Mouse (Mus musculus): ENCODE results near the gene Zdhhc18. TPM values are rescaled to one million over a fixed set of nuclear protein-coding genes. Genes with fewer than 3 reads are reported as not detected.

Zdhhc18 gene
- total and polyA plus RNA-seq, 3 experiments: 6.7 to 15.6 TPM; not detected in 1

DNA sequence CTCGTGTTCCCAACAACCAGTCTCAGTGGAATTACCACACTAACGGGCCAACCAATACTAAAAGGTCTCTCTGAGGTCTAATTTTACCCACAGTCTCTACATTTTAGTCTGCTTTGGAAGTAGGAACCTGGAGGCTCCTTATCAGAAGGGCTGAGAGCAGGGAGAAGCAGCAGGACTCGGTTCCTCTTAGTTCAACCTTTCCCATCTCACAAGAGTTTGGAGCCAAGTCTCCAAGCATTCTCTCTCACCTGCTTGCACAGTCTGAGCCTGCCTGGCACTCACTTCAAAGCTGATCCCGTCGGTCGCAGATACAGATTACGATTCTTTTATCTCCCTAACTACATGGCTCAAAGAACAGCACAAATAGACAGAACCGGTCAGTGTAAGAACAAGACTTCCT lies 13.0 kb upstream of the Zdhhc18 start:
- H3K27me3 ChIP-seq (ENCODE audit: control insufficient read depth in 1 of 2, insufficient read depth in 2 of 2, low read length in 2 of 2): no peaks in the 10 kb centered on the region
- H3K36me3 ChIP-seq (ENCODE audit: control insufficient read depth in 1 of 2, insufficient read depth in 2 of 2, low read length in 2 of 2): peaks cover 0 to 9% of the 10 kb centered on the region in 2 experiments; a peak in 3 of 4 replicates
- TF ChIP-seq UBTF (IDR thresholded peaks at IDR 0.05; ENCODE audit: borderline replicate concordance, insufficient read depth, low read depth, low read length): peak; percentile 94; the same call in 1 of the 2 replicates
- TF ChIP-seq RCOR1 (IDR thresholded peaks at IDR 0.05; ENCODE audit: low read depth, low read length): no peak
- TF ChIP-seq GABPA (IDR thresholded peaks at IDR 0.05; ENCODE audit: low read depth, low read length): no peak
- TF ChIP-seq ETS1 (IDR thresholded peaks at IDR 0.05; ENCODE audit: low read depth, low read length): no peak
- no peak for TF ChIP-seq TAL1 (IDR thresholded peaks at IDR 0.05; ENCODE audit: low read length)
- TF ChIP-seq TBP (IDR thresholded peaks at IDR 0.05; ENCODE audit: low read depth, low read length): peak; percentile 96
- TF ChIP-seq USF2 (IDR thresholded peaks at IDR 0.05; ENCODE audit: borderline replicate concordance in 1 of 2, insufficient read depth in 1 of 2, low read depth in 1 of 2, low read length in 2 of 2): no peak
- TF ChIP-seq JUND (IDR thresholded peaks at IDR 0.05; ENCODE audit: low read depth, low read length): no peak
- no peak for TF ChIP-seq EP300 (IDR thresholded peaks at IDR 0.05; ENCODE audit: low read depth in 1 of 2, low read length in 2 of 2)
- no peak for TF ChIP-seq POLR2AphosphoS5 (IDR thresholded peaks at IDR 0.05; ENCODE audit: borderline replicate concordance, low read depth, low read length)
- H3K9ac ChIP-seq (ENCODE audit: control insufficient read depth, low read depth, low read length, poor library complexity, severe bottlenecking): no peak overlapping the region
- H3K4me1 ChIP-seq (ENCODE audit: control insufficient read depth in 1 of 2, insufficient read depth in 2 of 2, low read length in 2 of 2): peaks cover 4 to 25% of the 10 kb centered on the region in 2 experiments
- DNase-seq (ENCODE audit: low read depth, low spot score): no peak
- H3K4me3 ChIP-seq (ENCODE audit: control insufficient read depth in 1 of 2, insufficient read depth in 1 of 2, low read depth in 2 of 2, low read length in 2 of 2): no peak overlapping the region
- no peaks in the 10 kb centered on the region; the same call in 1 of the 2 replicates for H3K79me2 ChIP-seq (ENCODE audit: control insufficient read depth, insufficient read depth, low read length, poor library complexity)
- H3K9me3 ChIP-seq (replicated peaks; ENCODE audit: insufficient read depth, low read length): no peaks in the 10 kb centered on the region
- H3K27ac ChIP-seq (ENCODE audit: control insufficient read depth, low read depth, low read length): no peak overlapping the region

DNA sequence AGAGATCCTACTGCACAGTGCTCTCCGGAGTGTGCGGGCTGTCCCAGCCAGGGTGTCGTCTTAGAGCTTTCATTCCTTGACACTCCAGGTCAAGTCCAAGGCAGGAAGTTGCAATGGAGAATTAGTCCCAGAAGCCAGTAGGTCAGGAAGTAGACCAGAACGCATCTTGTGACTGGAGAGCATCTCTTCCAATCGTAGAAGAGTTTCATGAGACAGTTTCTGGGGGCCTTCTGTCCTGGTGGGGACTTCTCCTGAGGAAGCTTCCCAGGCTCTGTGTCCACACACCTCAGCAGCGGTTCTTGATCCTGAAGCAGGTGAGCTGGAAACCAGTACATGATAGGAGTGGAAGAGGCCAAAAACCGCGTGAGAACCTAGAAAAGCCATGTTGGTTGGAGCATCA lies 12.5 kb upstream of the Zdhhc18 start:
- Histone ChIP-seq H3K79me2 (ENCODE audit: control insufficient read depth, insufficient read depth, low read length, poor library complexity) (no peaks in the 10 kb centered on the region; the same call in 1 of the 2 replicates), H3K4me1 (ENCODE audit: control insufficient read depth in 1 of 2, insufficient read depth in 2 of 2, low read length in 2 of 2) (peaks cover 4 to 27% of the 10 kb centered on the region in 2 experiments), H3K27ac (ENCODE audit: control insufficient read depth, low read depth, low read length) (no peak overlapping the region), H3K9me3 (replicated peaks; ENCODE audit: insufficient read depth, low read length) (no peaks in the 10 kb centered on the region), H3K36me3 (ENCODE audit: control insufficient read depth in 1 of 2, insufficient read depth in 2 of 2, low read length in 2 of 2) (peaks cover 0 to 11% of the 10 kb centered on the region in 2 experiments; a peak in 2 of 4 replicates), H3K4me3 (ENCODE audit: control insufficient read depth in 1 of 2, insufficient read depth in 1 of 2, low read depth in 2 of 2, low read length in 2 of 2) (no peak overlapping the region), H3K27me3 (ENCODE audit: control insufficient read depth in 1 of 2, insufficient read depth in 2 of 2, low read length in 2 of 2) (no peaks in the 10 kb centered on the region), H3K9ac (ENCODE audit: control insufficient read depth, low read depth, low read length, poor library complexity, severe bottlenecking) (no peak overlapping the region)
- no peak for DNase-seq (ENCODE audit: low read depth, low spot score)
- no peak for TF ChIP-seq TAL1 (IDR thresholded peaks at IDR 0.05; ENCODE audit: low read length)
- TF ChIP-seq MEF2A (IDR thresholded peaks at IDR 0.05; ENCODE audit: extremely low read depth, insufficient replicate concordance, low read depth, low read length, poor library complexity, severe bottlenecking): no peak
- TF ChIP-seq GATA1 (IDR thresholded peaks at IDR 0.05; ENCODE audit: low read depth, low read length): no peak
- no peak for TF ChIP-seq MAFK (IDR thresholded peaks at IDR 0.05; ENCODE audit: borderline replicate concordance, low read depth, low read length)
- TF ChIP-seq NELFE (IDR thresholded peaks at IDR 0.05; ENCODE audit: low read depth, low read length): no peak
- no peak for TF ChIP-seq ZKSCAN1 (IDR thresholded peaks at IDR 0.05; ENCODE audit: low read depth, low read length)
- no peak for TF ChIP-seq ZC3H11A (IDR thresholded peaks at IDR 0.05; ENCODE audit: low read depth, low read length)
- no peak for TF ChIP-seq POLR2A (IDR thresholded peaks at IDR 0.05; ENCODE audit: control insufficient read depth in 1 of 2, insufficient read depth in 1 of 2, low read depth in 1 of 2, low read length in 2 of 2, poor library complexity in 1 of 2)
